Mouse (Mus musculus) G1E (cell line): Measurements from ENCODE around the gene Rbp4. TPM values are rescaled to one million over a fixed set of nuclear protein-coding genes. Genes with fewer than 3 reads are reported as not detected.

ENCODE experiments used
- ATAC-seq: 2 replicates; pipeline ENCODE4 v1.8.0; 2016; ENCODE audit warnings: mild to moderate bottlenecking; ENCODE audit not compliant: insufficient number of reproducible peaks, poor library complexity, low FRiP score, severe bottlenecking; ENCODE audit errors: extremely low read depth
- DNase-seq: peaks from one replicate; pipeline ENCODE4 v3.0.0; 2012; ENCODE audit warnings: low spot score
- H3K27me3 ChIP-seq: 2 replicates; pipeline ENCODE4 v1.6.1; 2012; ENCODE audit warnings: mild to moderate bottlenecking, low read length, inconsistent platforms; ENCODE audit not compliant: insufficient read depth
- H3K36me3 ChIP-seq: replicated peaks from 2 replicates; pipeline ENCODE3; 2012; ENCODE audit warnings: mild to moderate bottlenecking, inconsistent platforms
- H3K4me1 ChIP-seq: 2 replicates; pipeline ENCODE4 v1.6.1; 2012; ENCODE audit warnings: low read depth, low read length, inconsistent platforms, mixed read lengths; ENCODE audit not compliant: insufficient read depth
- H3K4me3 ChIP-seq: 2 replicates; pipeline ENCODE4 v1.5.1; 2012; ENCODE audit warnings: low read depth, mild to moderate bottlenecking, inconsistent platforms, low read length, moderate library complexity, mixed read lengths
- H3K9me3 ChIP-seq: replicated peaks from 2 replicates; pipeline ENCODE4 v1.6.1; 2012; ENCODE audit warnings: inconsistent platforms
- CTCF ChIP-seq: IDR thresholded peaks from 2 replicates; pipeline ENCODE4 v1.5.1; 2012; ENCODE audit warnings: low read depth, low read length, inconsistent platforms, mixed read lengths
- GATA1 ChIP-seq: IDR thresholded peaks from 2 replicates; pipeline ENCODE4 v1.6.1; 2012; ENCODE audit warnings: borderline replicate concordance, low read length, inconsistent platforms, mixed read lengths
- GATA2 ChIP-seq: IDR thresholded peaks from 2 replicates; pipeline ENCODE4 v1.6.1; 2012; ENCODE audit warnings: low read depth, low read length, inconsistent platforms, borderline replicate concordance
- POLR2AphosphoS5 ChIP-seq: IDR thresholded peaks from 2 replicates; pipeline ENCODE4 v1.6.1; 2012; ENCODE audit warnings: low read depth, low read length, inconsistent platforms; ENCODE audit not compliant: insufficient replicate concordance
- TAL1 ChIP-seq: conservative IDR thresholded peaks from 2 replicates; pipeline ENCODE4 v1.6.1; 2012; ENCODE audit warnings: low read depth, low read length, inconsistent platforms, mixed read lengths
- polyA plus RNA-seq: library from polyadenylated mRNA; stranded (reverse); fragments of >175 nt; gene quantifications from 2 replicates; pipeline ENCODE4 v1.2.3, GENCODE M21; 2012
- total RNA-seq, 2 experiments: library from RNA; stranded (forward) in 1 of 2; stranded (reverse) in 1 of 2; fragments of 200-1000 nt in 1 of 2; fragments of >200 nt in 1 of 2; fragmentation: Nextera tagmentation in 1 of 2; gene quantifications; 2 replicates each; pipeline ENCODE4 v1.2.3; 2014 to 2017

Gene Rbp4
- not detected in 2 replicates for total RNA-seq (2014; fragmentation: Nextera tagmentation)
- total RNA-seq (2017) = not detected in 2 replicates
- not detected in 2 replicates for polyA plus RNA-seq

- no peaks in the 10 kb centered on the region for H3K4me1 ChIP-seq
- DNase-seq (no peak), ATAC-seq (no peak)
- no peak for TF ChIP-seq GATA2
- TF ChIP-seq CTCF = no peak
- TF ChIP-seq POLR2AphosphoS5 = no peak
- no peak for TF ChIP-seq GATA1
- no peak for TF ChIP-seq TAL1
- H3K27me3 ChIP-seq = peaks cover 13% of the 10 kb centered on the region; the same call in 1 of the 2 replicates
- no peak within 1 kb of the TSS for H3K4me3 ChIP-seq
- no peaks in the 10 kb centered on the region for H3K36me3 ChIP-seq
- H3K9me3 ChIP-seq = no peaks in the 10 kb centered on the region
Observed at GRCm38 (mm10) chr19:38125219-38125610, at the start of gene Rbp4. Rbp4 (minus strand) TSS chr19:38125281.

GRCm38 (mm10) chr19:38164633-38165032 lies 39.6 kb upstream of the Rbp4 start:
- TF ChIP-seq CTCF (no peak), GATA1 (no peak), GATA2 (no peak), TAL1 (no peak), POLR2AphosphoS5 (no peak)
- DNase-seq = no peak
- H3K27me3 ChIP-seq = peaks cover 12% of the 10 kb centered on the region; the same call in 1 of the 2 replicates
- no peaks in the 10 kb centered on the region for H3K4me1 ChIP-seq
- no peak for ATAC-seq
- H3K9me3 ChIP-seq = no peaks in the 10 kb centered on the region
- no peak overlapping the region for H3K4me3 ChIP-seq
- no peaks in the 10 kb centered on the region for H3K36me3 ChIP-seq

GRCm38 (mm10) chr19:38161648-38162354 lies 36.7 kb upstream of the Rbp4 start:
- Histone ChIP-seq H3K9me3 (no peaks in the 10 kb centered on the region), H3K4me3 (no peak overlapping the region), H3K36me3 (no peaks in the 10 kb centered on the region), H3K4me1 (no peaks in the 10 kb centered on the region), H3K27me3 (peaks cover 12% of the 10 kb centered on the region; the same call in 1 of the 2 replicates)
- TF ChIP-seq GATA2 (no peak), GATA1 (no peak), CTCF (no peak), TAL1 (no peak), POLR2AphosphoS5 (no peak)
- no peak for ATAC-seq
- DNase-seq = no peak

- TF ChIP-seq CTCF = no peak
- TF ChIP-seq GATA2 = no peak
- TF ChIP-seq POLR2AphosphoS5 = no peak
- no peak for TF ChIP-seq GATA1
- no peak overlapping the region for H3K4me3 ChIP-seq
- no peak for ATAC-seq
- no peaks in the 10 kb centered on the region for H3K4me1 ChIP-seq
- peaks cover 7% of the 10 kb centered on the region; the same call in 1 of the 2 replicates for H3K27me3 ChIP-seq
- no peaks in the 10 kb centered on the region for H3K36me3 ChIP-seq
- no peak for DNase-seq
- H3K9me3 ChIP-seq = no peaks in the 10 kb centered on the region
Observed at GRCm38 (mm10) chr19:38156243-38156642, 31.2 kb upstream of the Rbp4 start.

- H3K4me3 ChIP-seq = no peak overlapping the region
- no peaks in the 10 kb centered on the region for H3K4me1 ChIP-seq
- DNase-seq (no peak), ATAC-seq (no peak)
- TF ChIP-seq CTCF = no peak
- no peak for TF ChIP-seq TAL1
- TF ChIP-seq POLR2AphosphoS5 = no peak
- TF ChIP-seq GATA1 = no peak
- TF ChIP-seq GATA2 = no peak
- peaks cover 14% of the 10 kb centered on the region; the same call in 1 of the 2 replicates for H3K27me3 ChIP-seq
- no peaks in the 10 kb centered on the region for H3K9me3 ChIP-seq
- no peaks in the 10 kb centered on the region for H3K36me3 ChIP-seq
Observed at GRCm38 (mm10) chr19:38143540-38144271, 18.6 kb upstream of the Rbp4 start.

- no peak overlapping the region for H3K4me3 ChIP-seq
- TF ChIP-seq CTCF (no peak), POLR2AphosphoS5 (no peak), TAL1 (no peak)
- ATAC-seq (no peak), DNase-seq (no peak)
- no peaks in the 10 kb centered on the region for H3K36me3 ChIP-seq
- H3K27me3 ChIP-seq = peaks cover 10% of the 10 kb centered on the region
- H3K4me1 ChIP-seq = no peaks in the 10 kb centered on the region
- H3K9me3 ChIP-seq = no peaks in the 10 kb centered on the region
Observed at GRCm38 (mm10) chr19:38134806-38135205, 9.7 kb upstream of the Rbp4 start.

- no peaks in the 10 kb centered on the region for H3K36me3 ChIP-seq
- H3K4me1 ChIP-seq = no peaks in the 10 kb centered on the region
- ATAC-seq (no peak), DNase-seq (no peak)
- no peaks in the 10 kb centered on the region for H3K9me3 ChIP-seq
- H3K27me3 ChIP-seq = peaks cover 10% of the 10 kb centered on the region
- H3K4me3 ChIP-seq = no peak overlapping the region
- TF ChIP-seq GATA1 = no peak
- TF ChIP-seq POLR2AphosphoS5 = no peak
- TF ChIP-seq GATA2 = no peak
- no peak for TF ChIP-seq CTCF
- no peak for TF ChIP-seq TAL1
Observed at GRCm38 (mm10) chr19:38133986-38134385, 8.9 kb upstream of the Rbp4 start.
